Mouse (Mus musculus) brain, embryonic 14.5 days (tissue): ENCODE measurements at regions not wholly inside any gene's neighbourhood (a gene's known extent, or its start where the extent isn't known, plus 50 kb on each side); places are given as distances from the start of the nearest gene placed in this dataset.

Experiments
- DNase-seq: peaks from one replicate; pipeline ENCODE4 v3.0.0-alpha.2; 2011; ENCODE audit warnings: low read depth
- CTCF ChIP-seq: fragments of 200-500 bp; IDR thresholded peaks from 2 replicates; pipeline ENCODE4 v1.5.1; 2012; ENCODE audit warnings: inconsistent platforms, mild to moderate bottlenecking, moderate library complexity, borderline replicate concordance; ENCODE audit not compliant: insufficient read depth, insufficient read length; ENCODE audit errors: extremely low read depth
- POLR2A ChIP-seq: fragments of 200-500 bp; IDR thresholded peaks from 2 replicates; pipeline ENCODE4 v1.6.1; 2012; ENCODE audit warnings: mild to moderate bottlenecking, inconsistent platforms, borderline replicate concordance; ENCODE audit not compliant: poor library complexity, insufficient read depth, insufficient read length, severe bottlenecking; ENCODE audit errors: extremely low read depth

- DNase-seq: peak; percentile 69
- TF ChIP-seq POLR2A (no peak), CTCF (no peak)
Measured at GRCm38 (mm10) chr15:69632306-69632705, 3131.6 kb upstream of the Lrrc6 start.

- TF ChIP-seq POLR2A: no peak
- no peak for TF ChIP-seq CTCF
- no peak for DNase-seq
Measured at GRCm38 (mm10) chr15:69617998-69618397, 3117.3 kb upstream of the Lrrc6 start.

GRCm38 (mm10) chr15:69614048-69614447 lies 3113.3 kb upstream of the Lrrc6 start:
- TF ChIP-seq CTCF (no peak), POLR2A (no peak)
- DNase-seq: no peak

- TF ChIP-seq POLR2A: no peak
- TF ChIP-seq CTCF: no peak
- peak; percentile 82 for DNase-seq
Measured at GRCm38 (mm10) chr15:69591219-69592006, 3090.7 kb upstream of the Lrrc6 start.

GRCm38 (mm10) chr15:69588084-69588483 lies 3087.4 kb upstream of the Lrrc6 start:
- peak; percentile 65 for DNase-seq

GRCm38 (mm10) chr15:69576742-69577141 lies 3076.0 kb upstream of the Lrrc6 start:
- TF ChIP-seq POLR2A (no peak), CTCF (no peak)
- DNase-seq: no peak

More at GRCm38 (mm10) chr15:69588084-69588483, 3087.4 kb upstream of the Lrrc6 start:
- TF ChIP-seq POLR2A (no peak), CTCF (no peak)

GRCm38 (mm10) chr15:69575611-69576153 lies 3075.0 kb upstream of the Lrrc6 start:
- TF ChIP-seq CTCF (peak; percentile 45; the same call in 1 of the 2 replicates), POLR2A (no peak)
- peak; percentile 96 for DNase-seq

GRCm38 (mm10) chr15:69554171-69554570 lies 3053.5 kb upstream of the Lrrc6 start:
- TF ChIP-seq POLR2A: no peak
- no peak for TF ChIP-seq CTCF
- no peak for DNase-seq

GRCm38 (mm10) chr15:69552062-69552628 lies 3051.4 kb upstream of the Lrrc6 start:
- TF ChIP-seq CTCF (no peak), POLR2A (no peak)
- DNase-seq: peak; percentile 38

GRCm38 (mm10) chr15:69551012-69551411 lies 3050.3 kb upstream of the Lrrc6 start:
- no peak for DNase-seq

GRCm38 (mm10) chr15:69526441-69527094 lies 3025.9 kb upstream of the Lrrc6 start:
- TF ChIP-seq POLR2A (no peak), CTCF (no peak)
- DNase-seq: peak; percentile 83

More at GRCm38 (mm10) chr15:69551012-69551411, 3050.3 kb upstream of the Lrrc6 start:
- no peak for TF ChIP-seq CTCF
- no peak for TF ChIP-seq POLR2A
